Mouse (Mus musculus) brain, embryonic 14.5 days (tissue): Measurements from ENCODE around the gene Ap2m1.

Source experiments
- CTCF ChIP-seq: fragments of 200-500 bp; IDR thresholded peaks from 2 replicates; pipeline ENCODE4 v1.5.1; 2012; ENCODE audit warnings: inconsistent platforms, mild to moderate bottlenecking, moderate library complexity, borderline replicate concordance; ENCODE audit not compliant: insufficient read depth, insufficient read length; ENCODE audit errors: extremely low read depth
- POLR2A ChIP-seq: fragments of 200-500 bp; IDR thresholded peaks from 2 replicates; pipeline ENCODE4 v1.6.1; 2012; ENCODE audit warnings: mild to moderate bottlenecking, inconsistent platforms, borderline replicate concordance; ENCODE audit not compliant: poor library complexity, insufficient read depth, insufficient read length, severe bottlenecking; ENCODE audit errors: extremely low read depth

DNA sequence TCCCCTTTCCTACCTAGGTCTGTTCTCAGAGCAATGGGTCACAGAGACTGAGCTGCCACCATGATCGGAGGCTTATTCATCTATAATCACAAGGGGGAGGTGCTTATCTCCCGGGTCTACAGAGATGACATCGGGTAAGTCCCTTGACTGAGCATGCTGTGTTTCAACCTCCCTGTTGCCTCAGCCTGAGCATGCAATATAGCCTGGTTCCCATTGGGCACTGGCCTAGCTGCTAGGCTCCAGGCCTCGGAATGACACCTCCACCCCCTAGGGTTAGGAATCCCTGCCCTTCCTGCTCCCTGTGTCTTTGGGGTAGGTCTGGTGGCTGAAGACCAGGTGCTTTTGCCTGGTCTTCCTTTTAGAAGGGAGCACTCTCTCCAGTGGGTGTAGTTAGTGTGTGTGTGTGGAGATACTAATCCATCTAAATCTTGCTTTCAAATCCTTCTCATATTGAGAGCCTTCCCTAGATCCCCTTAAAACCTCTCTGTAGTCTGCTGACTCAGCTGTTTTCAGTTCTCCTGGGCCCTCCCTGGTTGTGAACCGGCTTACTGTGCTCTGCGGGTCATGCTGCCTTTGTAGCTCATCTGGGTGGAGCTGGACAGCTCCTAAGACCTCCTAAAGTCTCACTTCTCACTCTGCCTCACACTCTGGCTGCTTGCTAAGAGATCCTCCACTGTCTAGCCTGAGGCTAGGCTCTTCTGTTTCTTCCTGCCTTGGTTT, 2.5 kb downstream of the Ap2m1 start:
- TF ChIP-seq CTCF (no peak), POLR2A (no peak)
